Mouse (Mus musculus) stomach, embryonic 14.5 days (tissue): ENCODE measurements around the gene Spi1. TPM values are rescaled to one million over a fixed set of nuclear protein-coding genes. Genes with fewer than 3 reads are reported as not detected.

Experiments
- ATAC-seq: fragments of 200-750 bp; cut with Nextera tagmentation; 2 replicates; pipeline ENCODE4 v1.8.0; 2017; ENCODE audit warnings: low read depth, moderate TSS enrichment; ENCODE audit not compliant: insufficient number of reproducible peaks, insufficient read depth, low FRiP score
- H3K27ac ChIP-seq: fragments of 300-500 bp; sonication (generic); 2 replicates; pipeline ENCODE4 v1.5.1; 2014; ENCODE audit warnings: mild to moderate bottlenecking, low read length, moderate library complexity, mixed read lengths
- H3K27me3 ChIP-seq: fragments of 300-500 bp; sonication (generic); 2 replicates; pipeline ENCODE4 v1.6.1; 2014; ENCODE audit warnings: low read length, control low read depth, mixed read lengths; ENCODE audit not compliant: control insufficient read depth, insufficient read depth
- H3K36me3 ChIP-seq: fragments of 300-500 bp; sonication (generic); 2 replicates; pipeline ENCODE4 v1.6.1; 2014; ENCODE audit warnings: mild to moderate bottlenecking, control low read depth, low read length, moderate library complexity, mixed read lengths; ENCODE audit not compliant: control insufficient read depth, insufficient read depth
- H3K4me1 ChIP-seq: fragments of 300-500 bp; sonication (generic); 2 replicates; pipeline ENCODE4 v1.6.1; 2014; ENCODE audit warnings: low read length, control low read depth, mixed read lengths; ENCODE audit not compliant: control insufficient read depth, insufficient read depth
- H3K4me2 ChIP-seq: fragments of 300-500 bp; sonication (generic); replicated peaks from 2 replicates; pipeline ENCODE4 v1.6.1; 2014; ENCODE audit warnings: low read depth, low read length, control low read depth
- H3K4me3 ChIP-seq: fragments of 300-500 bp; sonication (generic); 2 replicates; pipeline ENCODE4 v1.5.1; 2014; ENCODE audit warnings: low read depth, low read length, control low read depth
- H3K9ac ChIP-seq: fragments of 300-500 bp; sonication (generic); replicated peaks from 2 replicates; pipeline ENCODE4 v1.6.1; 2014; ENCODE audit warnings: low read depth, mild to moderate bottlenecking, control low read depth, low read length, moderate library complexity, mixed read lengths
- H3K9me3 ChIP-seq: fragments of 300-500 bp; sonication (generic); 2 replicates; pipeline ENCODE4 v1.6.1; 2016; ENCODE audit warnings: low read depth, low read length, control low read depth; ENCODE audit not compliant: control insufficient read depth
- WGBS: fragments of 180-500 bp; shearing (Covaris S2); extraction: QIAGEN DNeasy Blood & Tissue Kit; methylation state at CpG from one replicate; pipeline ENCODE4 v1.1.7; 2014; 5-methylcytosine and 5-hydroxymethylcytosine counted together
- polyA plus RNA-seq: library from polyadenylated mRNA; unstranded; fragments of >200 nt; fragmentation: Nextera tagmentation; extraction: Ambion mirVana; gene quantifications from 2 replicates; pipeline ENCODE4 v1.2.1, GENCODE M21; 2014

The Spi1 gene
- polyA plus RNA-seq, 1 experiment from 2014 or later: 6.0 TPM

DNA sequence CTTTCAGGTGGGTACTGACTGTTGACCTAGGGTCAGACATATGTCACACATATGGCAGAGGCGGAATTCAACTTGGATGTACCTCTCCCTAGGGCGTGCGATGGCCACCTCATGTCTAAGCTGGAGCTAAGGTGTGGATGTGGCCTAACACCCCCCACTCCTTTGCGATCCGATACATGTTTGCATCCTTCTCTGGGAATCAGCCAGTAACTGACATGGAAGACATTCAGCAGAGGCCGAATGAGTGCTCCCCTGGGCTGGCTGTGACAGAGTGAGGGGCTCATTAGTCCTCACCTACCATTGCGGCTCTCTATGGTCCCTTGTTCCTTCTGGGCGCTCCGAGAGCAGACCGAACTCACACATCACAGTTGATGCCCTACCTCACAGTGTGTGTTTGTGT lies 11.1 kb upstream of the Spi1 start:
- no peak for ATAC-seq
- Histone ChIP-seq H3K4me3 (peak overlapping the region; percentile 60), H3K4me2 (peak overlapping the region; percentile 78), H3K27me3 (no peaks in the 10 kb centered on the region), H3K27ac (peak overlapping the region; percentile 79; the same call in 1 of the 2 replicates), H3K36me3 (no peaks in the 10 kb centered on the region), H3K9ac (no peak overlapping the region), H3K4me1 (peaks cover 17% of the 10 kb centered on the region), H3K9me3 (no peaks in the 10 kb centered on the region)
- 81% methylated on average over 10 of the region's 10 CpGs for WGBS

- no peak overlapping the region for H3K27ac ChIP-seq
- H3K9ac ChIP-seq: no peak overlapping the region
- no peaks in the 10 kb centered on the region for H3K27me3 ChIP-seq
- peaks cover 17% of the 10 kb centered on the region for H3K4me1 ChIP-seq
- 36% methylated on average over 1 of the region's 1 CpGs for WGBS
- no peak overlapping the region for H3K4me3 ChIP-seq
- H3K9me3 ChIP-seq: no peaks in the 10 kb centered on the region
- H3K36me3 ChIP-seq: no peaks in the 10 kb centered on the region
- H3K4me2 ChIP-seq: no peak overlapping the region
- ATAC-seq: no peak
Observed at GRCm38 (mm10) chr2:91072092-91072491, 10.1 kb upstream of the Spi1 start.

DNA sequence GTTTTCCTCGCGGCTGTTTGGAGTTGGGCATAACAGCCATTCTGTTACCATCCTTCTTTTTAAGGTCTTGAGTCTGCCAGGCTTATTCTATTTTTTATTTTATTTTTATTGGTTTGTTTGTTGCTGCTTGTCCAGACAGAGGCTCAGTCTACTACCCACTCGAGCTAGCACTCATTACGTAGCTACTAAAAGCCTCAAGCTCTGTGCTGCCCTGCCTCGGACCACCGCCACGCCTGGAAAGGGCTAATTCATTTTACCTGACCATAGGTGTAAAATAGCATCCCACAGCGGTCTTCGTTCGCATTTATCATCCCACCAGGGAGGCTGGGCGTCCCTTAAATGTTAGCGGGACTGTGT lies 4.3 kb upstream of the Spi1 start:
- H3K4me2 ChIP-seq: peak overlapping the region; percentile 90
- no peak overlapping the region for H3K27ac ChIP-seq
- no peaks in the 10 kb centered on the region for H3K36me3 ChIP-seq
- peak overlapping the region; percentile 64; the same call in 1 of the 2 replicates for H3K9ac ChIP-seq
- H3K4me1 ChIP-seq: no peaks in the 10 kb centered on the region
- no peaks in the 10 kb centered on the region for H3K27me3 ChIP-seq
- no peak for ATAC-seq
- H3K4me3 ChIP-seq: peak overlapping the region; percentile 50
- WGBS: 16% methylated on average over 12 of the region's 12 CpGs
- H3K9me3 ChIP-seq: no peaks in the 10 kb centered on the region

GRCm38 (mm10) chr2:91078314-91079025 lies 3.7 kb upstream of the Spi1 start:
- Histone ChIP-seq H3K4me3 (peak overlapping the region; percentile 50), H3K27ac (no peak overlapping the region), H3K36me3 (no peaks in the 10 kb centered on the region), H3K27me3 (no peaks in the 10 kb centered on the region), H3K4me2 (peak overlapping the region; percentile 90), H3K4me1 (no peaks in the 10 kb centered on the region), H3K9me3 (no peaks in the 10 kb centered on the region), H3K9ac (peak overlapping the region; percentile 64)
- 0% methylated on average over 30 of the region's 36 CpGs for whole genome bisulfite sequencing
- ATAC-seq: peak; percentile 73

- H3K27me3 ChIP-seq: no peaks in the 10 kb centered on the region
- H3K4me2 ChIP-seq: peak overlapping the region; percentile 90
- H3K27ac ChIP-seq: no peak overlapping the region
- whole genome bisulfite sequencing: 26% methylated on average over 5 of the region's 5 CpGs
- no peaks in the 10 kb centered on the region for H3K9me3 ChIP-seq
- H3K9ac ChIP-seq: peak overlapping the region; percentile 64
- H3K36me3 ChIP-seq: no peaks in the 10 kb centered on the region
- ATAC-seq: no peak
- no peaks in the 10 kb centered on the region for H3K4me1 ChIP-seq
- H3K4me3 ChIP-seq: peak overlapping the region; percentile 50
Observed at GRCm38 (mm10) chr2:91079026-91079384, 3.2 kb upstream of the Spi1 start.

DNA sequence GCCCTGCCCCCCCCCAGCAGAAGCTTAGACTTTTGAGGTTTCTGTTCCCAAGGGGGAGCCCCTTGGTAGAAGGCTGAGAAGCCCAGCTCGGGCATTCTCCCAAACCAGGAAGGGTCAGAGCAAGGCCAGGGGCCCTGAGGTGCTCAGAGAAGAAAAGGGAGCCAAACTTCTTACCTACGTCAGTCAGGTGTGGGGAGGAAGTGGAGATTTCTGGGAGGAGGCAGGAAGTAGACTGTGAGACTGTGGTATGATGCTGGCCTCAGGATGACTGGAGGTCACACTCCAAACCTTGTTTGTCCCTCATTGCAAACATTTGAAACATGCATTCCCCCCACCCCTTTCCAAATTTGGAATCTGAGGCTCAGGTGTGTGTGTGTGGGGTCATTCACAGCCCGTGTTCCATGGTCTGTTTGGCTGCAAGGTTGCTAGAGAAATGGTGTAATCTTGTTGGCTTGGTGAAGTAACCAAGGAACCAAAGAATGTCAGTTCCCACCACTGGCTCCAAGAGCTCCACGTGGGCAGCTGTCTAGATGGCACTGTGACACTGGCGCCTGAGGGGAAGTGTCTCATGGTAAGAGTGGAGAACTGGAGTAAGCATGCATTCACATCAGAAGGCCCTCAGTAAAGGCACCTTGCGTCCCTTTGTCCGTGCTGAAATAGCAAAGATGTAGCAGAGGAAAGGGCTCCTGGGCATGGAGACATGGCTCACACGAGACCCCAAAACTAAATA lies 1.2 kb upstream of the Spi1 start:
- no peaks in the 10 kb centered on the region for H3K4me1 ChIP-seq
- no peak overlapping the region for H3K4me2 ChIP-seq
- WGBS: 77% methylated on average over 8 of the region's 8 CpGs
- H3K4me3 ChIP-seq: no peak overlapping the region
- H3K27me3 ChIP-seq: no peaks in the 10 kb centered on the region
- no peak overlapping the region for H3K9ac ChIP-seq
- no peak overlapping the region for H3K27ac ChIP-seq
- H3K36me3 ChIP-seq: no peaks in the 10 kb centered on the region
- ATAC-seq: no peak
- no peaks in the 10 kb centered on the region for H3K9me3 ChIP-seq

DNA sequence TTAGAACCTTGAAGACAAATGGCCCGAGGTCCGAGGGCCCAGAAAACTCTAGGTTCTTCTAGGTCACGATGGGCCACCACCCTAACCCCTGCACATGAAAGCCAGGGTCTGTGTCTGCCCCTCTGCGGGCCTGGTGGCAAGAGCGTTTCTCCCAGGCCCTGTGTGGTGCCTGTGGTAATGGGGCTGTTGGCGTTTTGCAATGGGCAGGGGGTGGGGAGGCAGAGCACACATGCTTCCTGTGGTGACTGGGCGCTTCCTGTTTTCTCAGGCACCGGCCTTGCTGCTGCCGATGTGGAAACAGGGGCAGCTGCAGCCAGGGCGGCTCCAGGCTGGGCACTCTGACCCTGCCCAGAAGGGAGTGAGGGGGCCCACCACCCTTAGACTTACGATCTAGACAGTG lies 654 bp downstream of the Spi1 start:
- Histone ChIP-seq H3K9ac (no peak overlapping the region), H3K9me3 (no peaks in the 10 kb centered on the region), H3K4me2 (no peak overlapping the region), H3K27me3 (no peaks in the 10 kb centered on the region), H3K4me3 (no peak overlapping the region), H3K27ac (no peak overlapping the region), H3K36me3 (no peaks in the 10 kb centered on the region), H3K4me1 (no peaks in the 10 kb centered on the region)
- ATAC-seq: no peak
- WGBS: 67% methylated on average over 11 of the region's 11 CpGs

DNA sequence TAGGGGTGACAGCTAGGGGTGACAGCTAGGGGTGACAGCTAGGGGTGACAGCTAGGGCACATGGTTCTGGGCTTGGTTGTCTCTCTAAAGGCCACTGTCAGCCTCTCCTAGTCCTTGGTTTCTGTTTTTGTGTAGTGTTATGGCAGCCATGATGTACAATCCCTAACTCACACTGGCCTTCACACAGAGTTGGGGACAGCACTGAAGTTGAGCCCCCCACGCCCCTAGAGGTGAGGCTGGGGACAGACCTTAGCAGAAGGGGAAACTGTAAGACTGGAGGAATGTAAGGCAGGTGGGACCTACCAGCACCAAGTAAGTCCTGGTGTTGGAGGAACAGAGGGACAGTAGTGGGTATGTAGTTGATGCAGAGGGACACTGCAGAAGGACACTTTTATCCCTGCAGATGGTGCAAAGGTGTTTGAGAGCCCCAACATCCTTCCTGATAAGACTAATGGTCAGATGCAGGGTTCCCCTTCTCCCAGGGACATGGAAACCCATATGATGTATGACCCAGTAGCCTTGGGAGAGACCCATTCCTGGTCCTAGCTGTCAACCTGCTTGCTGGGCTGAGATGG lies 1.3 kb downstream of the Spi1 start:
- Histone ChIP-seq H3K9ac (no peak overlapping the region), H3K4me2 (no peak overlapping the region), H3K9me3 (no peaks in the 10 kb centered on the region), H3K36me3 (no peaks in the 10 kb centered on the region), H3K4me3 (no peak overlapping the region), H3K27me3 (no peaks in the 10 kb centered on the region), H3K27ac (0 out of 2 replicates have a peak overlapping the region, but pooled peaks have one; percentile 7), H3K4me1 (no peaks in the 10 kb centered on the region)
- 60% methylated on average over 1 of the region's 1 CpGs for WGBS
- no peak for ATAC-seq
